In the genomic region with DNA sequence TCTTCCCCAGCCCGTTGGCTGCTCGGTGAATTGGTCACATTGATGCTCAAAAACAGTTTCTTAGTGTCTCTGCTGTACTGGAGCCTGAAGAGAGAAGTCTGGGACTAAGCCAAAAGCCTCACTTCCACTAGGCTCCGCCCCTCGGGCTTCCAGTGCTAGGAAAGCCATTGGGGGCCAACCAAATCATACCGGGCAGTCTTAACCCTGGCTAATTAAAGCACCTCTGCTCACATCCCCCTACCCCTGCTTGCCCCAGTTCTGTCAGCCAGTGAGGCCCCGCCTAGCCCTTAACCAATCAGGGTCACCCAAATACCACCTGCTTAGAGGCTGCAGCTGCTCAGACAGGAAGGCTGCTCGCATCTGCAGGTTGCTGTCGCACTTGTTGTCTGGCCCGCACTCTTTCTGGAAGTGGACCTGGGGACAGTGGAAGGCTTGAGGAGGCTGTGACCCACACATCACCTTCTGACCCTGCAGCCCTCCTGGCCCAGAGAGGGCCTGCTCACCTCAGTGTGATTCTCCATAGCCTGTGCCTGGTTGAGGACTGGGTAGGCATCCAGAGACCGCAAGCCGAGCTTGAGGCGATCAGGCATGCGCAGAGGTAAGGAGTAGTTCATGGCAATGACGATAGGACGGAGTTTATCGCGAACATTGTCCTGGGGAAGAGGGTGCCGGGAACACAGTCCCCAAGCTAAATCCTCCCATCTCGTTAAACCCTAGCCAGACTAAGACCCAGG, we compare ENCODE assay signal across 11 mouse cellular contexts. TPM values are rescaled to one million over a fixed set of nuclear protein-coding genes. Genes with fewer than 3 reads are reported as not detected.
DNase-seq lines count a peak whose midpoint lies in the region; ATAC-seq and TF ChIP-seq lines count a peak whose summit lies in the region.
"Had no signal": no experiment of that assay in that cellular context is flagged by ENCODE, and none has a peak within 500 bp of the region (broad histone marks: within the 10 kb centered on the region; RNA-seq: fewer than 3 reads in every experiment).

No protein-coding gene starts in this region.

- peak overlapping the region; percentile 49 for H3K4me2 ChIP-seq in forebrain, embryonic 11.5 days (ENCODE audit: low read depth, low read length, severe bottlenecking)
- H3K4me2 ChIP-seq in midbrain, embryonic 12.5 days (replicated peaks): peak overlapping the region; percentile 34

- H3K9ac ChIP-seq in forebrain, embryonic 11.5 days (ENCODE audit: low read length): peak overlapping the region; percentile 12; the same call in 1 of the 2 replicates
- H3K9ac ChIP-seq in midbrain, embryonic 12.5 days (replicated peaks): no peak overlapping the region
- H3K9ac ChIP-seq: liver, embryonic 14.5 days had no signal

- peak overlapping the region; percentile 63; the same call in 1 of the 2 replicates for H3K27ac ChIP-seq in thymus, adult 2 months (ENCODE audit: control insufficient read depth, insufficient read depth, low read length)
- no peak overlapping the region for H3K27ac ChIP-seq in forebrain, embryonic 11.5 days (ENCODE audit: low read depth, low read length)
- H3K27ac ChIP-seq in midbrain, embryonic 12.5 days (replicated peaks): no peak overlapping the region
- H3K27ac ChIP-seq: liver, embryonic 14.5 days had no signal

- 65% methylated on average over 19 of the region's 19 CpGs for WGBS in thymus, adult 2 months
- 13% methylated on average over 19 of the region's 19 CpGs for WGBS in forebrain, embryonic 11.5 days
- 17% methylated on average over 19 of the region's 19 CpGs for WGBS in midbrain, embryonic 12.5 days

- no peaks in the 10 kb centered on the region for H3K27me3 ChIP-seq in thymus, adult 2 months (ENCODE audit: control insufficient read depth, insufficient read depth, low read length)
- no peaks in the 10 kb centered on the region; the same call in 1 of the 2 replicates for H3K27me3 ChIP-seq in forebrain, embryonic 11.5 days (ENCODE audit: control insufficient read depth, insufficient read depth, low read length)
- H3K27me3 ChIP-seq in midbrain, embryonic 12.5 days: peaks cover 27% of the 10 kb centered on the region

- no peak for TF ChIP-seq POLR2A in thymus, adult 2 months (IDR thresholded peaks at IDR 0.05; ENCODE audit: control insufficient read depth, extremely low read depth, insufficient read depth, low read length, poor library complexity)

- intact Hi-C loops in left cerebral cortex, postnatal 10 days (cut with DNase I): no loop called here

- no peak for TF ChIP-seq CTCF in thymus, adult 2 months (IDR thresholded peaks at IDR 0.05; ENCODE audit: borderline replicate concordance, control insufficient read depth, extremely low read depth, insufficient read depth, low read length, poor library complexity)

- ATAC-seq in forebrain, embryonic 11.5 days (replicated peaks; ENCODE audit: low FRiP score): peak; percentile 51; the same call in 1 of the 2 replicates
- no peak for ATAC-seq in midbrain, embryonic 12.5 days (ENCODE audit: low FRiP score, low read depth)

- no peaks in the 10 kb centered on the region for H3K36me3 ChIP-seq in thymus, adult 2 months (ENCODE audit: control insufficient read depth, insufficient read depth, low read length)
- no peaks in the 10 kb centered on the region for H3K36me3 ChIP-seq in forebrain, embryonic 11.5 days (ENCODE audit: control insufficient read depth, insufficient read depth, low read length)
- H3K36me3 ChIP-seq in midbrain, embryonic 12.5 days: no peaks in the 10 kb centered on the region

- H3K4me1 ChIP-seq in thymus, adult 2 months (replicated peaks; ENCODE audit: control insufficient read depth, insufficient read depth, low read length): peaks cover 13% of the 10 kb centered on the region
- peaks cover 4% of the 10 kb centered on the region; the same call in 1 of the 2 replicates for H3K4me1 ChIP-seq in forebrain, embryonic 11.5 days (replicated peaks; ENCODE audit: control insufficient read depth, insufficient read depth, low read length)
- H3K4me1 ChIP-seq in midbrain, embryonic 12.5 days: peaks cover 5% of the 10 kb centered on the region; the same call in 1 of the 2 replicates

- H3K4me3 ChIP-seq in thymus, adult 2 months (ENCODE audit: control insufficient read depth, insufficient read depth, low read length): peak overlapping the region; percentile 54
- peak overlapping the region; percentile 14; the same call in 1 of the 2 replicates for H3K4me3 ChIP-seq in forebrain, embryonic 11.5 days (ENCODE audit: low read depth, low read length)
- H3K4me3 ChIP-seq in midbrain, embryonic 12.5 days: no peak overlapping the region

- DNase-seq in thymus, adult 2 months: peak; percentile 31
- DNase-seq in thymus, adult 18-20 months: no peak
- peak; percentile 61 for DNase-seq in forebrain, embryonic 11.5 days (ENCODE audit: low spot score)
- DNase-seq in thymus, postnatal 4 days: peak; percentile 68
- DNase-seq in urinary bladder, postnatal 36 days (ENCODE audit: low spot score in 2 of 2): no peak
- DNase-seq in kidney, adult 9 months: no peak
- DNase-seq in left cerebral cortex, postnatal 10 days (ENCODE audit: extremely low spot score in 1 of 2, low spot score in 2 of 2): no peak
- DNase-seq: gastrocnemius, postnatal 14 days; kidney, adult 8-10 months had no signal

- no peaks in the 10 kb centered on the region for H3K9me3 ChIP-seq in forebrain, embryonic 11.5 days (ENCODE audit: control insufficient read depth, low read length)
- H3K9me3 ChIP-seq in midbrain, embryonic 12.5 days: no peaks in the 10 kb centered on the region

RNA-seq across cellular contexts. Expression of a gene that starts 15.8 kb away (rescaled TPM):
- 47.7 and 55.0 TPM in 2 replicates for polyA plus RNA-seq in thymus, adult 2 months (2012; rRNA removed)
- 16.5 and 17.4 TPM in 2 replicates for polyA plus RNA-seq in forebrain, embryonic 11.5 days (2014; fragmentation: Nextera tagmentation; extraction: Ambion mirVana)
- 19.1 and 22.7 TPM in 2 replicates for polyA plus RNA-seq in midbrain, embryonic 12.5 days (2016; fragmentation: Nextera tagmentation; extraction: Ambion mirVana)
- total RNA-seq in left cerebral cortex, postnatal 10 days (2021): 10 to 100 TPM; 43.8 to 50.6 TPM

RNA-seq across cellular contexts. Expression of a gene that starts 19.7 kb away (rescaled TPM):
- 17.0 and 17.1 TPM in 2 replicates for polyA plus RNA-seq in thymus, adult 2 months (2012; rRNA removed)
- 4.4 and 5.4 TPM in 2 replicates for polyA plus RNA-seq in forebrain, embryonic 11.5 days (2014; fragmentation: Nextera tagmentation; extraction: Ambion mirVana)
- polyA plus RNA-seq in midbrain, embryonic 12.5 days (2016; fragmentation: Nextera tagmentation; extraction: Ambion mirVana): 6.3 and 6.5 TPM in 2 replicates
- 10 to 100 TPM; 13.6 to 16.2 TPM for total RNA-seq in left cerebral cortex, postnatal 10 days (2021)

RNA-seq across cellular contexts. Expression of a gene that starts 47.3 kb away (rescaled TPM):
- 9.3 and 10.1 TPM in 2 replicates for polyA plus RNA-seq in thymus, adult 2 months (2012; rRNA removed)
- polyA plus RNA-seq in forebrain, embryonic 11.5 days (2014; fragmentation: Nextera tagmentation; extraction: Ambion mirVana): 56.8 and 59.2 TPM in 2 replicates
- 93.5 and 100 TPM in 2 replicates for polyA plus RNA-seq in midbrain, embryonic 12.5 days (2016; fragmentation: Nextera tagmentation; extraction: Ambion mirVana)
- 10 to 100 TPM; 98.6 to 99.6 TPM for total RNA-seq in left cerebral cortex, postnatal 10 days (2021)

Comparison
In these comparisons a context has a peak if more than half of its experiments do, and no peak if none do; other contexts are left out.
1. DNase-seq: peak in thymus, adult 2 months (single experiment), forebrain, embryonic 11.5 days (single experiment) and thymus, postnatal 4 days (single experiment); none in thymus, adult 18-20 months (0 of 2), urinary bladder, postnatal 36 days (0 of 2), kidney, adult 9 months (single experiment) and left cerebral cortex, postnatal 10 days (0 of 2).